Mouse (Mus musculus): ENCODE results near the gene Dhps. TPM values are rescaled to one million over a fixed set of nuclear protein-coding genes. Genes with fewer than 3 reads are reported as not detected.
"Not testable (repeated sequence)": the region's sequence is repeated elsewhere in the genome, so short reads cannot be mapped to it uniquely, and the experiment has no call there.

The Dhps gene
- polyA plus RNA-seq, 1 experiment from 2014 or later: 72.3 TPM

GRCm38 (mm10) chr8:85120251-85120650 is 48.7 kb downstream of the Dhps start:
- H3K4me1 ChIP-seq; H3K36me3 ChIP-seq; H3K4me3 ChIP-seq; H3K9me3 ChIP-seq; H3K27ac ChIP-seq; H3K27me3 ChIP-seq (ENCODE audit: insufficient read depth, poor library complexity, severe bottlenecking): not testable (repeated sequence)
- WGBS: 82% methylated on average over 5 of the region's 5 CpGs
- peak; percentile 66 for DNase-seq (ENCODE audit: low spot score)

DNA sequence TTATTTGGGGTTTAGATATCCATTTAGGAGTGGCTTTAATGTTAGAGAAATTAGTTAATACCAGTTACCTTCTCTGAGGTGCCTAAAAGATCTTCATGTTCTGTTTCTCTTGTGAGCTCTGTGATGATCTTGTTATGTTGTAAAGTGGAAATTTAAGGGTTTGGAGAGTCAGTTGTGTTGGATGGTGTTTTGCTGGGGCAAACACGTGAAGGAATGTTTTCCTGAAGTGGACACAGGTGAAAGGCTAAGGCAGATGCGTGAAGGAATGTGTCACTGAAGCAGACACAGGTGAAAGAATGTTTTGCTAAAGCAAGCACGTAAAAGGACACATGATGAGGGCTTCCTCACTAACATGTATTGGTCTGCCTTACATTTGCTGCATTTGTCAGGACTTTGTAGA is 51.4 kb downstream of the Dhps start, which contains the start of gene Zfp791:
Zfp791 (minus strand) TSS at position 101 of the 400 bp plus-strand sequence.
- H3K4me1 ChIP-seq: no peaks in the 10 kb centered on the region
- no peaks in the 10 kb centered on the region for H3K27me3 ChIP-seq (ENCODE audit: insufficient read depth, poor library complexity, severe bottlenecking)
- no peak within 1 kb of the TSS for H3K27ac ChIP-seq
- DNase-seq (ENCODE audit: low spot score): no peak
- no peak within 1 kb of the TSS for H3K4me3 ChIP-seq
- H3K36me3 ChIP-seq: no peaks in the 10 kb centered on the region
- H3K9me3 ChIP-seq: no peaks in the 10 kb centered on the region
- WGBS: 69% methylated on average over 3 of the region's 3 CpGs

DNA sequence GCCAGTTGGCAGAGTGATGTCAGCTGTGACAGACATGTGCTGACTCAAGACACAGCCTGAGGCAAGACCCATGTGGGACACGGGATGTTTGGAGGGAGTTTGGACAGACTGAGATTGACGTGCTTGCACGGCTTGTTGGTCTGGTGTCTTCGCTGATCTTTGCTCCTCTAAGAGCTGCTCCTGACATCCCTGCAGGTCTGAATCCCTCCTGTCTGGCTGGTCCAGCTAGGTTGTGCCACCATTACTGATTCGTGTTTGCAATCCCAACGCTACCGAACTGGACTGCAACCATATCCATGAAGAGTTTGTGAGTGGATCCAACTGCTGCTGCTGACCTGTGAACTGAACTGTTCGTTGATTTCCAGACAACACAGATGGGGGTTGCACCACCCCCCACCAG is 52.1 kb downstream of the Dhps start:
- WGBS: 85% methylated on average over 8 of the region's 8 CpGs
- Histone ChIP-seq H3K9me3 (no peaks in the 10 kb centered on the region), H3K27ac (no peak overlapping the region), H3K27me3 (ENCODE audit: insufficient read depth, poor library complexity, severe bottlenecking) (no peaks in the 10 kb centered on the region), H3K36me3 (no peaks in the 10 kb centered on the region), H3K4me3 (no peak overlapping the region), H3K4me1 (no peaks in the 10 kb centered on the region)
- DNase-seq (ENCODE audit: low spot score): peak; percentile 73

Small RNAs within 50 kb of the gene (microRNA-seq; reads per million reads assigned to microRNA genes)
- gene Gm23388: 6.6 reads per million, percentile 20 among the genes with 10 or more reads in this experiment
- gene Mir7070: 3.8 reads per million, percentile 10 among the genes with 10 or more reads in this experiment

Other genes starting within 250 kb of the Dhps start
- 5.3 TPM in 2 replicates for gene Dand5, start 248.9 kb upstream of the Dhps start, polyA plus RNA-seq (2016; fragmentation: Nextera tagmentation; extraction: Ambion mirVana)
- gene Gadd45gip1, start 240.2 kb upstream of the Dhps start, polyA plus RNA-seq (2016; fragmentation: Nextera tagmentation; extraction: Ambion mirVana): 57.3 and 60.5 TPM in 2 replicates
- 137 and 154 TPM in 2 replicates for gene Rad23a, start 231.1 kb upstream of the Dhps start, polyA plus RNA-seq (2016; fragmentation: Nextera tagmentation; extraction: Ambion mirVana)
- 881 and 1,047 TPM in 2 replicates for gene Calr, start 224.8 kb upstream of the Dhps start, polyA plus RNA-seq (2016; fragmentation: Nextera tagmentation; extraction: Ambion mirVana)
- 80.8 and 108 TPM in 2 replicates for gene Farsa, start 214.8 kb upstream of the Dhps start, polyA plus RNA-seq (2016; fragmentation: Nextera tagmentation; extraction: Ambion mirVana)
- gene Syce2, start 199.6 kb upstream of the Dhps start, polyA plus RNA-seq (2016; fragmentation: Nextera tagmentation; extraction: Ambion mirVana): 51.7 and 64.6 TPM in 2 replicates
- gene Gcdh, start 177.8 kb upstream of the Dhps start, polyA plus RNA-seq (2016; fragmentation: Nextera tagmentation; extraction: Ambion mirVana): 43.8 and 45.3 TPM in 2 replicates
- 54.2 and 54.3 TPM in 2 replicates for gene Klf1, start 169.8 kb upstream of the Dhps start, polyA plus RNA-seq (2016; fragmentation: Nextera tagmentation; extraction: Ambion mirVana)
- 3.2 and 3.8 TPM in 2 replicates for gene Dnase2a, start 163.2 kb upstream of the Dhps start, polyA plus RNA-seq (2016; fragmentation: Nextera tagmentation; extraction: Ambion mirVana)
- 0.09 and 0.16 TPM in 2 replicates for gene Mast1, start 134.4 kb upstream of the Dhps start, polyA plus RNA-seq (2016; fragmentation: Nextera tagmentation; extraction: Ambion mirVana)
- 0.21 and 0.34 TPM in 2 replicates for gene Rtbdn, start 124.8 kb upstream of the Dhps start, polyA plus RNA-seq (2016; fragmentation: Nextera tagmentation; extraction: Ambion mirVana)
- gene Gm49661, start 102.3 kb upstream of the Dhps start, polyA plus RNA-seq (2016; fragmentation: Nextera tagmentation; extraction: Ambion mirVana): not detected in 2 replicates
- 810 and 835 TPM in 2 replicates for gene Prdx2, start 102.2 kb upstream of the Dhps start, polyA plus RNA-seq (2016; fragmentation: Nextera tagmentation; extraction: Ambion mirVana)
- gene Rnaseh2a, start 102.0 kb upstream of the Dhps start, polyA plus RNA-seq (2016; fragmentation: Nextera tagmentation; extraction: Ambion mirVana): 104 and 119 TPM in 2 replicates
- 9.5 and 11.4 TPM in 2 replicates for gene Junb, start 93.0 kb upstream of the Dhps start, polyA plus RNA-seq (2016; fragmentation: Nextera tagmentation; extraction: Ambion mirVana)
- gene Hook2, start 81.2 kb upstream of the Dhps start, polyA plus RNA-seq (2016; fragmentation: Nextera tagmentation; extraction: Ambion mirVana): 8.4 and 14.7 TPM in 2 replicates
- not detected in 2 replicates for gene Best2, start 57.2 kb upstream of the Dhps start, polyA plus RNA-seq (2016; fragmentation: Nextera tagmentation; extraction: Ambion mirVana)
- 149 and 157 TPM in 2 replicates for gene Asna1, start 46.5 kb upstream of the Dhps start, polyA plus RNA-seq (2016; fragmentation: Nextera tagmentation; extraction: Ambion mirVana)
- gene Trir, start 44.9 kb upstream of the Dhps start, polyA plus RNA-seq (2016; fragmentation: Nextera tagmentation; extraction: Ambion mirVana): 85.6 and 133 TPM in 2 replicates
- gene Tnpo2, start 34.8 kb upstream of the Dhps start, polyA plus RNA-seq (2016; fragmentation: Nextera tagmentation; extraction: Ambion mirVana): 27.2 and 28.4 TPM in 2 replicates
- 20.2 and 21.0 TPM in 2 replicates for gene Fbxw9, start 11.7 kb upstream of the Dhps start, polyA plus RNA-seq (2016; fragmentation: Nextera tagmentation; extraction: Ambion mirVana)
- 0.51 and 0.57 TPM in 2 replicates for gene Gm5741, start 3.8 kb upstream of the Dhps start, polyA plus RNA-seq (2016; fragmentation: Nextera tagmentation; extraction: Ambion mirVana)
- gene Wdr83os, start 9.0 kb downstream of the Dhps start, polyA plus RNA-seq (2016; fragmentation: Nextera tagmentation; extraction: Ambion mirVana): 97.0 and 105 TPM in 2 replicates
- 41.2 and 47.9 TPM in 2 replicates for gene Wdr83, start 9.5 kb downstream of the Dhps start, polyA plus RNA-seq (2016; fragmentation: Nextera tagmentation; extraction: Ambion mirVana)
- 27.2 and 30.7 TPM in 2 replicates for gene Man2b1, start 11.5 kb downstream of the Dhps start, polyA plus RNA-seq (2016; fragmentation: Nextera tagmentation; extraction: Ambion mirVana)
- gene Zfp791, start 51.3 kb downstream of the Dhps start, polyA plus RNA-seq (2016; fragmentation: Nextera tagmentation; extraction: Ambion mirVana): 0.84 and 1.00 TPM in 2 replicates
- gene Cks1brt, start 80.2 kb downstream of the Dhps start, polyA plus RNA-seq (2016; fragmentation: Nextera tagmentation; extraction: Ambion mirVana): not detected in 2 replicates
- not detected in 2 replicates for gene Olfr371, start 154.2 kb downstream of the Dhps start, polyA plus RNA-seq (2016; fragmentation: Nextera tagmentation; extraction: Ambion mirVana)
- gene Orc6, start 227.9 kb downstream of the Dhps start, polyA plus RNA-seq (2016; fragmentation: Nextera tagmentation; extraction: Ambion mirVana): 89.3 and 122 TPM in 2 replicates
- gene Vps35, start 228.0 kb downstream of the Dhps start, polyA plus RNA-seq (2016; fragmentation: Nextera tagmentation; extraction: Ambion mirVana): 124 and 136 TPM in 2 replicates